ENCODE assay signal across 20 mouse cellular contexts in genomic region chr2:122153681-122154365, GRCm38 (mm10). TPM values are rescaled to one million over a fixed set of nuclear protein-coding genes. Genes with fewer than 3 reads are reported as not detected.
"Had no signal": no experiment of that assay in that cellular context is flagged by ENCODE, and none has a peak within 500 bp of the region (broad histone marks: within the 10 kb centered on the region; RNA-seq: fewer than 3 reads in every experiment).

No protein-coding gene starts in this region.

- H3K27ac ChIP-seq: intestine, embryonic 15.5 days; limb, embryonic 13.5 days; liver, embryonic 13.5 days; midbrain, embryonic 10.5 days; midbrain, embryonic 15.5 days; neural tube, embryonic 13.5 days; stomach, embryonic 15.5 days had no signal

- H3K9me3 ChIP-seq: intestine, embryonic 15.5 days; limb, embryonic 13.5 days; liver, embryonic 13.5 days; midbrain, embryonic 10.5 days; midbrain, embryonic 15.5 days; neural tube, embryonic 13.5 days; stomach, embryonic 15.5 days had no signal

- H3K36me3 ChIP-seq: intestine, embryonic 15.5 days; midbrain, embryonic 15.5 days; neural tube, embryonic 13.5 days; stomach, embryonic 15.5 days had no signal

- H3K4me2 ChIP-seq: intestine, embryonic 15.5 days; limb, embryonic 13.5 days; liver, embryonic 13.5 days; lung, embryonic 14.5 days; midbrain, embryonic 15.5 days; neural tube, embryonic 13.5 days; stomach, embryonic 15.5 days had no signal

- DNase-seq: kidney, adult 2 months; kidney, postnatal 25 days; layer of hippocampus, postnatal 36 days; left cerebral cortex, postnatal 4 days; liver, embryonic 13.5 days; lung, embryonic 14.5 days; lung, postnatal 10 days; right cerebral cortex, postnatal 14 days; thymus, adult 2 months; thymus, postnatal 25 days had no signal

- ATAC-seq: intestine, embryonic 15.5 days; midbrain, embryonic 15.5 days had no signal

- H3K9ac ChIP-seq: intestine, embryonic 15.5 days; limb, embryonic 13.5 days; liver, embryonic 13.5 days; lung, embryonic 14.5 days; midbrain, embryonic 15.5 days; neural tube, embryonic 13.5 days; stomach, embryonic 15.5 days had no signal

- H3K4me1 ChIP-seq: midbrain, embryonic 15.5 days; neural tube, embryonic 13.5 days had no signal

- H3K27me3 ChIP-seq: intestine, embryonic 15.5 days; limb, embryonic 13.5 days; liver, embryonic 13.5 days; midbrain, embryonic 15.5 days; neural tube, embryonic 13.5 days; stomach, embryonic 15.5 days had no signal

- H3K4me3 ChIP-seq: intestine, embryonic 15.5 days; limb, embryonic 13.5 days; liver, embryonic 13.5 days; midbrain, embryonic 10.5 days; midbrain, embryonic 15.5 days; neural tube, embryonic 13.5 days; stomach, embryonic 15.5 days had no signal

RNA-seq across cellular contexts. Expression of gene Trim69, which starts 6.7 kb away (rescaled TPM):
- total RNA-seq: layer of hippocampus, postnatal 36 days; left cerebral cortex, postnatal 10 days; left cerebral cortex, postnatal 4 days had no signal
- polyA plus RNA-seq: intestine, embryonic 15.5 days; kidney, adult 2 months; kidney, embryonic 16.5 days; limb, embryonic 13.5 days; liver, embryonic 13.5 days; lung, embryonic 14.5 days; midbrain, embryonic 10.5 days; midbrain, embryonic 15.5 days; neural tube, embryonic 13.5 days; spleen, adult 2 months; stomach, embryonic 15.5 days had no signal

RNA-seq across cellular contexts. Expression of gene Patl2, which starts 32.2 kb away (rescaled TPM):
- total RNA-seq: left cerebral cortex, postnatal 4 days had no signal
- polyA plus RNA-seq: intestine, embryonic 15.5 days; kidney, adult 2 months; kidney, embryonic 16.5 days; limb, embryonic 13.5 days; lung, embryonic 14.5 days; midbrain, embryonic 10.5 days; midbrain, embryonic 15.5 days; neural tube, embryonic 13.5 days; stomach, embryonic 15.5 days; urinary bladder, adult 2 months had no signal

RNA-seq across cellular contexts. Expression of gene Terb2, which starts 32.2 kb away (rescaled TPM):
- total RNA-seq: layer of hippocampus, postnatal 36 days; left cerebral cortex, postnatal 10 days; left cerebral cortex, postnatal 4 days had no signal
- polyA plus RNA-seq: intestine, embryonic 15.5 days; kidney, adult 2 months; kidney, embryonic 16.5 days; limb, embryonic 13.5 days; liver, embryonic 13.5 days; lung, embryonic 14.5 days; midbrain, embryonic 10.5 days; midbrain, embryonic 15.5 days; neural tube, embryonic 13.5 days; spleen, adult 2 months; stomach, embryonic 15.5 days; thymus, adult 2 months; urinary bladder, adult 2 months had no signal
